Mouse (Mus musculus): ENCODE measurements around the gene Gtsf1. TPM values are rescaled to one million over a fixed set of nuclear protein-coding genes. Genes with fewer than 3 reads are reported as not detected.

The Gtsf1 gene
- polyA plus RNA-seq, 1 experiment from 2014 or later, result not detected

DNA sequence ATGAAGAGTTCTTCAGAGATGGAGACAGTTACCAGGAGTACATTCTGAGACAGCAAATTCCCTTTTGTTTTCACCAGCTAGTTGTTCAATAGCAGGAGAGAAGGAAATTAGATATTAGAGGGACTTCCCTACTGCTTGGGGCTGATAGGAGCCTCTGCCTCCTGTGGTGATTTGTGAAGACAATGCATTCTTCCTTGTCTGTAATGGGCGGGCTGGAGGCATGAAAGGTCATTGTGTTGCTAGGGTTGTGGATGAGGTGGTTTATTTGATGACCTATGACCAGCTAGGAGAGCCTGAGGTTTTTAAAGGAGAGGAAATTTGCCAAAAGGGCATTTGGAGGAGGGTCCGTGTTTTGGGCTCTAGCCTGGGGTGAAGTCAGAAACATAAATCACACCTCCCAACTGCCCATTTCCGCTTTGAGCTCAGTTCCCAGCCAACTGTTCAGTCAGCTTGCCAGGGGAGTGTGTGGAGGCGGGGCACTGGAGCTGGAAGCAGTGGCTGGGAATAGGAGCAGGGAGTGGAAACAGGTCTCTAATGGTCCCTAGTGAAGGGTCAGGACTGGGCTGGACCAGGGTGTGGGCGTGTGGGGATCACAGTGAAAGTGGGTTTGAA is 47.4 kb downstream of the Gtsf1 start:
- ATAC-seq (ENCODE audit: insufficient read depth, low FRiP score, low TSS enrichment) (no peak), DNase-seq (ENCODE audit: low spot score) (no peak)
- no peak overlapping the region for H3K27ac ChIP-seq (ENCODE audit: low read depth, low read length)
- H3K4me1 ChIP-seq (ENCODE audit: control insufficient read depth, insufficient read depth, low read length), result no peaks in the 10 kb centered on the region
- H3K4me3 ChIP-seq (ENCODE audit: low read depth, low read length), result no peak overlapping the region
- no peak overlapping the region for H3K4me2 ChIP-seq (ENCODE audit: low read depth)
- no peak overlapping the region for H3K9ac ChIP-seq (ENCODE audit: low read length)
- no peaks in the 10 kb centered on the region for H3K27me3 ChIP-seq (ENCODE audit: control insufficient read depth, insufficient read depth, low read length)
- H3K9me3 ChIP-seq (ENCODE audit: control insufficient read depth, low read length), result no peaks in the 10 kb centered on the region
- 13% methylated on average over 5 of the region's 5 CpGs for WGBS
- no peaks in the 10 kb centered on the region for H3K36me3 ChIP-seq (ENCODE audit: control insufficient read depth, insufficient read depth, low read length)

DNA sequence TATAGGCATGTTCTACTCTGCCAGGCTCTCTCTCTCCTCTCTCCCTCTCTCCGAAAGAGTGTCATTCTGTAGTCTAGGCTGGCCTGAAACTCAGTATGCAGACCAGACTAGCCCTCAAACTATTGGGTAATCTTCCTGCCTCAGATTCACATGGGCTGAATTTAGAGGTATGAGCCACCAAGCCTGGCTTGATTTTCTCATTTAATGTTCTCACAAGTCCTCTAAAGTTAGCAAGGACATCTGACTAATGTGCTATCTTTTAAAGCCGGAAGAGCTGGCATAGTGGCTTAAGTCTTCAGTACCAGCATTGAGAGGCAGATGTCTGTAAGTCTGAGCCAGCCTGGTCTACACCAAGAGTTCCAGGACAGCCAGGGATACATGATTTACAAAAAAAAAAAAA is 48.2 kb downstream of the Gtsf1 start:
- DNase-seq (ENCODE audit: low spot score), result no peak
- no peak for ATAC-seq (ENCODE audit: insufficient read depth, low FRiP score, low TSS enrichment)
- no peaks in the 10 kb centered on the region for H3K9me3 ChIP-seq (ENCODE audit: control insufficient read depth, low read length)
- H3K27me3 ChIP-seq (ENCODE audit: control insufficient read depth, insufficient read depth, low read length), result no peaks in the 10 kb centered on the region
- no peaks in the 10 kb centered on the region for H3K36me3 ChIP-seq (ENCODE audit: control insufficient read depth, insufficient read depth, low read length)
- no peak overlapping the region for H3K27ac ChIP-seq (ENCODE audit: low read depth, low read length)
- H3K4me3 ChIP-seq (ENCODE audit: low read depth, low read length), result no peak overlapping the region
- H3K4me2 ChIP-seq (ENCODE audit: low read depth), result no peak overlapping the region
- H3K9ac ChIP-seq (ENCODE audit: low read length), result no peak overlapping the region
- WGBS, result 89% methylated on average over 2 of the region's 2 CpGs
- H3K4me1 ChIP-seq (ENCODE audit: control insufficient read depth, insufficient read depth, low read length), result no peaks in the 10 kb centered on the region

DNA sequence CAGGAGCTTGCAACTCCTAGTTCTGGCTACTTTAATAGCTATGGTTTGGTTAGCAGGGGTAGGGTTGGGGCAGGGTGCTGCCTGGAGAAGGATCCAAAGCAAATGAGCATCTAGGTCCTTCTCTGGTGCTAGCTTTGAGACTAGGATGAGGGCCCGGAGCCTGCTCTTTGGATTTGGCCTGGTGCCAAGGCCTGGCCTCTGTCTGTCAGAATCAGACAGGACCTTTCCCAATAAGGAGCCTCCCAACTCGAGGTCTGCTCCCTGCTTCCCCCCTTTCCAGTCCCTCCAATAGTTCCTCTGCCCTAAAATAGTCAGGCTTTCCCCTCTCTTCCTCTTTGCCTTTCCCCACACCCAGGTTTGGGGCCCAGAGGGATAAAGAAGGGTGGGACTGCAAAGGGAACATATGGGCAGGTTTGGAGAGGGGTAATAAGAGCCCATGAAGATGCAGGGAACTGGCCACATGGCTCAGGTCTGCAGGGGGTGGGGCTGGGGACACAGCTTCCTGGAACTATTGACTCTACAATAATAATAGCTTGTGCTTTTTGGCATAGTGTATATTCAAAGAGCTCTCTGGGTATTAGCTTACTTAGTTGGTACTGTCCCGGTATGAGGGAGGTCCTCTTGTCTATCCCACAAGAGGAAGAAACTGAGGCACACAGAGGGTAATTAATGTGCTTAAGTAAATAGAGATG is 51.5 kb downstream of the Gtsf1 start:
- ATAC-seq (ENCODE audit: insufficient read depth, low FRiP score, low TSS enrichment) (no peak), DNase-seq (ENCODE audit: low spot score) (no peak)
- Histone ChIP-seq H3K4me1 (ENCODE audit: control insufficient read depth, insufficient read depth, low read length) (no peaks in the 10 kb centered on the region), H3K4me2 (ENCODE audit: low read depth) (no peak overlapping the region), H3K27me3 (ENCODE audit: control insufficient read depth, insufficient read depth, low read length) (no peaks in the 10 kb centered on the region), H3K9me3 (ENCODE audit: control insufficient read depth, low read length) (no peaks in the 10 kb centered on the region), H3K9ac (ENCODE audit: low read length) (no peak overlapping the region), H3K36me3 (ENCODE audit: control insufficient read depth, insufficient read depth, low read length) (no peaks in the 10 kb centered on the region), H3K4me3 (ENCODE audit: low read depth, low read length) (no peak overlapping the region), H3K27ac (ENCODE audit: low read depth, low read length) (no peak overlapping the region)
- 65% methylated on average over 3 of the region's 3 CpGs for WGBS

DNA sequence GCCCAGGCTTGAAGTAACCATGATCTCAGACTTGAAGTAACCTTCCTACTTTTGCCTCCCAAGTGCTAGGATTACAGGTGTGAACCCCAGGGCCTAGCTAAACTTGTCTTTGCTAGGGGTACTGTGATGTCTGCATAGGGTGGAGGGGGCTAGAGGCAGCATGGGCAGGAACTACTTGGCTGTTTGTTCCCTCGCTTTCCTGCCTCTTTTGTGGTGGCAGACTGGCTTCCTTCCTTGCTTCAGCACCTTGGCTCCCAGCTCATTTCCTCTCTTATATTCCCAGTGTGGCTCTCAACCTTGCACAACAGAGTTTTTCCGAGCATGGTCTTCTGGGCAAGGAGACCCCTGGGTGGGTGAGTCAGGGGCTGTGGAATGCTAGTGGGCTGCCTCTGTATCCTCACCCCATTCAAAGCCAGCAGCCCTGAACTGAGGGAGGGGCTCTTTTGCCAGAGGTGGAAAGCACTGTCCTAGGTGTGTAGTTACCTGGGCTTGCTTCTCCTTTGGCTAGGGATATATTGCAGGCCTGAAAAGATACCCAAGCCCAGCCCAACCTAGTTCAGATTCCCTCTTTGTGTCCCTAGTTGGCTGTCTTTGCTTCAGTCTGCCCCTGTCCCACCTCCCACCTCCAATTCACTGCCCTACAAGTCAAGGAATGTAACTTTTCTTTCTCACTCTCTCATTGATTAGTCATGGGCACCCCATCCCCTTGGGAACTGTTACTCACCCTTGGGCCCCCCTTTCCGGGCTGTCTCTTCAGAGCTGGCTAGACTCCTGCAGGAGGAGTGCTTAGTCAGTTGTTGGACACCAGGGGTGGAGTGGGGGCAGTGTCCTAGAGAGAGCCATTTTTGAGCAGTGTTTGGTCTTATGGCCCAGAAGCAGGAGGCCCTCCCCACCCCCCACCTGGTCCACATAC is 52.3 kb downstream of the Gtsf1 start:
- no peak for DNase-seq (ENCODE audit: low spot score)

DNA sequence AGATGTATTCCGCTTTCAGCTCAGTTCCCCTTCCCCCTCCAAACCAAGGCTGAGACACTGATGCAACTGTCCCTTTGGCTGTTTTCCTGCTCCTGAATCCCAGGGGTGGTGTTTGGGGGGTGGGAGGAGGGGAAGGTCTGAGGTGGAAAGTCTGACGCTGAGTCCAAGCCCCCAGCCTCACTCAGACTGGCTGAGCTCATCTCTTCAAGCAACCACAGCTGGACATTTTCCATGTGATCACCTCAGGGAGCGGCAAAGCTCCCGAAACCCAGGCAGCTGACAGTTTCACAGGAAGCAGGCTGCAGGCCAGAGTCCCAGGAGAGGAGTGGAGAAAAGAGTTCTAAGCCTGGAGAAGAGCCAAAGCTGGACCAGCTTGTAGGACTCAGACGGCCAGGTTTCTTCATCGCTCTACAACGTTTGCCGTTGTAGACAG is 53.4 kb downstream of the Gtsf1 start:
- no peak overlapping the region for H3K9ac ChIP-seq (ENCODE audit: low read length)
- H3K9me3 ChIP-seq (ENCODE audit: control insufficient read depth, low read length), result no peaks in the 10 kb centered on the region
- no peaks in the 10 kb centered on the region for H3K27me3 ChIP-seq (ENCODE audit: control insufficient read depth, insufficient read depth, low read length)
- H3K27ac ChIP-seq (ENCODE audit: low read depth, low read length), result no peak overlapping the region
- H3K4me1 ChIP-seq (ENCODE audit: control insufficient read depth, insufficient read depth, low read length), result no peaks in the 10 kb centered on the region
- no peak for DNase-seq (ENCODE audit: low spot score)
- H3K4me2 ChIP-seq (ENCODE audit: low read depth), result no peak overlapping the region
- H3K4me3 ChIP-seq (ENCODE audit: low read depth, low read length), result no peak overlapping the region
- no peaks in the 10 kb centered on the region for H3K36me3 ChIP-seq (ENCODE audit: control insufficient read depth, insufficient read depth, low read length)
- WGBS, result 73% methylated on average over 8 of the region's 8 CpGs
- ATAC-seq (ENCODE audit: insufficient read depth, low FRiP score, low TSS enrichment), result no peak

More for the DNA sequence above, 52.3 kb downstream of the Gtsf1 start:
- no peak overlapping the region for H3K27ac ChIP-seq (ENCODE audit: low read depth, low read length)
- H3K4me1 ChIP-seq (ENCODE audit: control insufficient read depth, insufficient read depth, low read length), result no peaks in the 10 kb centered on the region
- H3K27me3 ChIP-seq (ENCODE audit: control insufficient read depth, insufficient read depth, low read length), result no peaks in the 10 kb centered on the region
- no peak overlapping the region for H3K4me3 ChIP-seq (ENCODE audit: low read depth, low read length)
- H3K9me3 ChIP-seq (ENCODE audit: control insufficient read depth, low read length), result no peaks in the 10 kb centered on the region
- 76% methylated on average over 3 of the region's 3 CpGs for WGBS
- no peak for ATAC-seq (ENCODE audit: insufficient read depth, low FRiP score, low TSS enrichment)
- no peak overlapping the region for H3K4me2 ChIP-seq (ENCODE audit: low read depth)
- H3K36me3 ChIP-seq (ENCODE audit: control insufficient read depth, insufficient read depth, low read length), result no peaks in the 10 kb centered on the region
- no peak overlapping the region for H3K9ac ChIP-seq (ENCODE audit: low read length)

DNA sequence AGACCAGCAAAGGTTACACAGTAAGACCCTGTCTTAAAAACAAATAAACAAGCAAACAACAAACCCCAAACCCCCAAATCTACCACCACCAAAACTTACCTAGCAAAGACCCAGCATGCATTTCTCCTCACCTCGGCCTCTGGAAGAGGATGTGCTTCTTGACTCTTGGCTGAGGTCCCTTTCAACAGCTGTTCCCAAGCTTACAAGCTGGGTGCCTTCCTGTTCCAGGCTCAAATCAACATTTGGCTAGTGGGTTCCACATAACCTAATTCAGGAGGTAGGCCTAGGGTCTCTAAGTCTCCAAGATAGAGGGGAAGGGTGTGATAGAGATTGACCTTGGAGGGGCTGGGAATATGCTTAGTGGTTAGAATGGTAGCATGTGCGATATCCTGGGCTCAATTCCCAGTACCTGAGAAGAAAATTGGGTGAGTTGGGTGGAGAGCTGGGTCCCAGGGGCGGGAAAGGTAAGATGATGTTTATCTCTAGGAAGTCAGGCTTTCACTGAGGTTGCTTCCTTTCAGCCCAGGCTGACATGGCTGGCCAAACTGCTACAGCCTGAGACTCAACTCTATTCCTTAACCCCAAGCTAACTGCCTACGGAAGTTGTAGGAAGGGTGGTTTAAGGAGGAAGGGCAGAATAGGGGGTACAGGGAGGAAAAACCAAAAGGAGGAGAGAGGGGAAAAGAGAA is 55.0 kb downstream of the Gtsf1 start:
- Histone ChIP-seq H3K4me3 (ENCODE audit: low read depth, low read length) (no peak overlapping the region), H3K36me3 (ENCODE audit: control insufficient read depth, insufficient read depth, low read length) (no peaks in the 10 kb centered on the region), H3K4me2 (ENCODE audit: low read depth) (no peak overlapping the region), H3K4me1 (ENCODE audit: control insufficient read depth, insufficient read depth, low read length) (no peaks in the 10 kb centered on the region), H3K9me3 (ENCODE audit: control insufficient read depth, low read length) (no peaks in the 10 kb centered on the region), H3K27me3 (ENCODE audit: control insufficient read depth, insufficient read depth, low read length) (no peaks in the 10 kb centered on the region), H3K9ac (ENCODE audit: low read length) (no peak overlapping the region), H3K27ac (ENCODE audit: low read depth, low read length) (no peak overlapping the region)
- no peak for DNase-seq (ENCODE audit: low spot score)
- ATAC-seq (ENCODE audit: insufficient read depth, low FRiP score, low TSS enrichment), result no peak
- 80% methylated on average over 4 of the region's 4 CpGs for WGBS

DNA sequence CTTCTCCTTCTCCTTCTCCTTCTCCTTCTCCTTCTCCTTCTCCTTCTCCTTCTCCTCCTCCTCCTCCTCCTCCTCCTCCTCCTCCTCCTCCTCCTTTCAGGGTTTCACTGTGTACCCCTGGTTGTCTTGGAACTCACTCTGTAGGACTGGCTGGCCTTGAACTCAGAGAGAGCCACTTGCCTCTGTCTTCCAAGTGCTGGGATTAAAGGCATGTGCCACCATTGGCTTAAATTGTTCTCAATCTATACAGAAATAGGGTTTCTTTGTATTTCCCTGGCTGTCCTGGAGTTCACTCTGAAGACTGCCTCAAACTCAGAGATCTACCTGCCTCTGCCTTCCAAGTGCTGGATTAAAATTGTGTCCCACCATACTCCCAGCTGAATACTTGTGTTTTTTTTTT is 57.8 kb downstream of the Gtsf1 start:
- Histone ChIP-seq H3K4me2 (ENCODE audit: low read depth) (no peak overlapping the region), H3K9ac (ENCODE audit: low read length) (no peak overlapping the region), H3K9me3 (ENCODE audit: control insufficient read depth, low read length) (no peaks in the 10 kb centered on the region), H3K27ac (ENCODE audit: low read depth, low read length) (no peak overlapping the region), H3K4me1 (ENCODE audit: control insufficient read depth, insufficient read depth, low read length) (no peaks in the 10 kb centered on the region), H3K36me3 (ENCODE audit: control insufficient read depth, insufficient read depth, low read length) (no peaks in the 10 kb centered on the region), H3K4me3 (ENCODE audit: low read depth, low read length) (no peak overlapping the region), H3K27me3 (ENCODE audit: control insufficient read depth, insufficient read depth, low read length) (no peaks in the 10 kb centered on the region)
- no peak for DNase-seq (ENCODE audit: low spot score)
- ATAC-seq (ENCODE audit: insufficient read depth, low FRiP score, low TSS enrichment), result no peak

DNA sequence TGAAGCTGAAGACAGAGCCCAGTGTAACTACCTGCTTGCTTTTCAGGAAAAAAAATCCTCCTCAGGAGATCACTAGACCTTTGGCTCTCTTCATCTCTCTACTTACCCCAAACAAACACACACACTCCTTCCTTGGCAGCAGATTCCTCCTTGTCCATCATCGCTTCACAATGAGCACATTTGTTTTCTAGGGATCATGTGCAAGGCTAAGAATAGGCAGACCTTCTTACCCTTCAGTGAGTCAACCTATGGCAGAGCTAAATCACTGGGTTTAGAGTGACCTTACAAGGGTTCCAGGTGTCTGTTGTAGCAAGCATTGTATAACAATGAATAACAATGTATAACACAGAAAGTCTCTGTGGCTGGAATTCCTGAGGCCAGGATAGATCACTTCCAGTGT is 58.5 kb downstream of the Gtsf1 start:
- no peaks in the 10 kb centered on the region for H3K9me3 ChIP-seq (ENCODE audit: control insufficient read depth, low read length)
- no peak overlapping the region for H3K9ac ChIP-seq (ENCODE audit: low read length)
- no peaks in the 10 kb centered on the region for H3K27me3 ChIP-seq (ENCODE audit: control insufficient read depth, insufficient read depth, low read length)
- no peak overlapping the region for H3K4me3 ChIP-seq (ENCODE audit: low read depth, low read length)
- no peak overlapping the region for H3K27ac ChIP-seq (ENCODE audit: low read depth, low read length)
- H3K4me1 ChIP-seq (ENCODE audit: control insufficient read depth, insufficient read depth, low read length), result no peaks in the 10 kb centered on the region
- H3K4me2 ChIP-seq (ENCODE audit: low read depth), result no peak overlapping the region
- ATAC-seq (ENCODE audit: insufficient read depth, low FRiP score, low TSS enrichment) (no peak), DNase-seq (ENCODE audit: low spot score) (no peak)
- 96% methylated on average over 1 of the region's 1 CpGs for WGBS
- H3K36me3 ChIP-seq (ENCODE audit: control insufficient read depth, insufficient read depth, low read length), result no peaks in the 10 kb centered on the region
